Mouse (Mus musculus): Measurements from ENCODE around the gene Irf6. TPM values are rescaled to one million over a fixed set of nuclear protein-coding genes. Genes with fewer than 3 reads are reported as not detected.

Irf6 gene
- polyA plus RNA-seq, 2 experiments = 1.5 to 1.7 TPM

DNA sequence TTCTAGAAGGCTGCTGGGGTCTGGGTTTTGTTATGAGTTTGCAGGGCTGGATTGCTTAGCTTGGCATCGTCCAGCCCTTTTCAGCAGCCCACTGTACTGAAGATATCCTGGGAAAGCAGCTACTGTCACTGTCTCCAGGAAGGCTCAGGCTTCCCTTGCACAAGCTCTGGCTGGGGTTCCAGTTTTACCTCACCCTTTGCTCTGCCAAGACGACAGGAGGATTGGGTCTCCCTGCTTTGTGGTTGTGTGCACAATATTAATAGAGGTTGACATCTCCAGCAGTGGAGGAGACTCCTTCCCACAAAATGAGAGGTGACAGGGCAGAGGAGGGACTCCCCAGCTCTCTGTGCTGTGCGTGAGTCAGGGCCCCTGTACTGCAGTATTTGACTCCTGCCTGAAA, 3.7 kb upstream of the Irf6 start:
- H3K4me2 ChIP-seq (ENCODE audit: low read depth) = no peak overlapping the region
- H3K27me3 ChIP-seq (ENCODE audit: control insufficient read depth, insufficient read depth, low read length) = peaks cover 19% of the 10 kb centered on the region
- no peaks in the 10 kb centered on the region for H3K36me3 ChIP-seq (replicated peaks; ENCODE audit: control insufficient read depth, insufficient read depth, low read depth)
- 37% methylated on average over 3 of the region's 3 CpGs for WGBS (ENCODE audit: insufficient replicate concordance)
- no peak overlapping the region for H3K27ac ChIP-seq
- TF ChIP-seq CTCF (IDR thresholded peaks at IDR 0.05; ENCODE audit: low read depth) (no peak), EP300 (IDR thresholded peaks at IDR 0.05; ENCODE audit: low read depth) (no peak)
- no peak overlapping the region for H3K9ac ChIP-seq (replicated peaks)
- H3K4me1 ChIP-seq (replicated peaks; ENCODE audit: control insufficient read depth in 2 of 2, insufficient read depth in 2 of 2, low read length in 1 of 2) = no peaks in the 10 kb centered on the region
- no peak for ATAC-seq (ENCODE audit: insufficient read depth)
- H3K9me3 ChIP-seq (ENCODE audit: control insufficient read depth, low read length) = no peaks in the 10 kb centered on the region
- no peak for DNase-seq (ENCODE audit: low read depth in 3 of 3, low spot score in 3 of 3)
- H3K4me3 ChIP-seq (ENCODE audit: insufficient read depth in 1 of 2, low read depth in 2 of 2, low read length in 2 of 2) = no peak overlapping the region

DNA sequence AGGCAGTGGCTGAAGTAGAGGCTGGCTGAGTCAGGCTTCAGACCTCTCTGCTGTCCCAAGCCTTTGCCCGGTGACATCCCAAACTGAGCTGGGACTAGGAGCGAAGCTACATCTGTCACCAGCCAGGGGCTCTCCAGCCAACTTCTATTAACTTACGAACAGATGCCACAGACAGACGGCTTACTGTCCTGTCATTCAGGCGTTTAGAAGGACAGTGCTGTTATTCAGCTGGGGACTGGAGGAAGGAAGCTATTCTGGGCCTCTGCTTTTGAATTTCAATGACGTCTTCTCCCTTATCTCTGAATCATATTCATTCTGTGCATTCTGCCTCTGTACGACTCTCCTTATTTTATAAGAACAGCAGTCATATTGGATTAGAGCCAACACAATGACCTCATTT, 1.8 kb upstream of the Irf6 start:
- 27% methylated on average over 7 of the region's 7 CpGs for WGBS (ENCODE audit: insufficient replicate concordance)

DNA sequence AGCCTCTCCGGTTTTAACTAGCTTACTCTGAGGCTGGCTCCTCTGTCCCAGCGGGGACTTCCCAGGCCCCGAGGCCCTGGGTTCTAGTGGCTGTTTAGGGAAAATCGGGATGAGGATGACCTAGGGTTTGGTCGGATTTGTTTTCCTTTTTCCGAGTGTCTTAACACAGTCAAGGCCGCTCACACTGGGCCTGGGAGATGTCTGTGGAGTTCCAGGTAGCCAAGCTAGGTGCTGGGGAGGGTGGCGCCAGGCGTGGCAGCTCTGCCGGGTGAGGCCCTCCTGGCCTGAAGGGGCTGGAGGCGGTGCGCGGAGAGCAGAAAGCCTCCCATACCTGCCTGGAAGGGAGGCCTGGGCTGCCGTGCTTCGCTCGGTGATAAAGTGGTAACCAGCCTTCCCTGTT, 650 bp downstream of the Irf6 start:
- peaks cover 20% of the 10 kb centered on the region for H3K27me3 ChIP-seq (ENCODE audit: control insufficient read depth, insufficient read depth, low read length)
- TF ChIP-seq CTCF (IDR thresholded peaks at IDR 0.05; ENCODE audit: low read depth) (no peak), EP300 (IDR thresholded peaks at IDR 0.05; ENCODE audit: low read depth) (no peak)
- no peak overlapping the region for H3K27ac ChIP-seq
- no peak overlapping the region for H3K9ac ChIP-seq (replicated peaks)
- peaks cover 0 to 13% of the 10 kb centered on the region in 2 experiments; a peak in 1 of 4 replicates for H3K4me1 ChIP-seq (replicated peaks; ENCODE audit: control insufficient read depth in 2 of 2, insufficient read depth in 2 of 2, low read length in 1 of 2)
- H3K4me2 ChIP-seq (ENCODE audit: low read depth) = peak overlapping the region; percentile 42
- peak overlapping the region; percentile 13 to 21; a peak in 3 of 4 replicates for H3K4me3 ChIP-seq (ENCODE audit: insufficient read depth in 1 of 2, low read depth in 2 of 2, low read length in 2 of 2)
- no peak for DNase-seq (ENCODE audit: low read depth in 3 of 3, low spot score in 3 of 3)
- WGBS (ENCODE audit: insufficient replicate concordance) = 51% methylated on average over 16 of the region's 16 CpGs
- no peaks in the 10 kb centered on the region for H3K9me3 ChIP-seq (ENCODE audit: control insufficient read depth, low read length)
- ATAC-seq (ENCODE audit: insufficient read depth) = no peak
- H3K36me3 ChIP-seq (replicated peaks; ENCODE audit: control insufficient read depth, insufficient read depth, low read depth) = no peaks in the 10 kb centered on the region

More for the DNA sequence above, 1.8 kb upstream of the Irf6 start:
- TF ChIP-seq CTCF (IDR thresholded peaks at IDR 0.05; ENCODE audit: low read depth) = no peak
- TF ChIP-seq EP300 (IDR thresholded peaks at IDR 0.05; ENCODE audit: low read depth) = no peak
- Histone ChIP-seq H3K4me2 (ENCODE audit: low read depth) (no peak overlapping the region), H3K9me3 (ENCODE audit: control insufficient read depth, low read length) (no peaks in the 10 kb centered on the region), H3K36me3 (replicated peaks; ENCODE audit: control insufficient read depth, insufficient read depth, low read depth) (no peaks in the 10 kb centered on the region), H3K9ac (replicated peaks) (no peak overlapping the region), H3K27ac (no peak overlapping the region), H3K4me3 (ENCODE audit: insufficient read depth in 1 of 2, low read depth in 2 of 2, low read length in 2 of 2) (no peak overlapping the region), H3K27me3 (ENCODE audit: control insufficient read depth, insufficient read depth, low read length) (peaks cover 20% of the 10 kb centered on the region), H3K4me1 (replicated peaks; ENCODE audit: control insufficient read depth in 2 of 2, insufficient read depth in 2 of 2, low read length in 1 of 2) (peaks cover 0 to 2% of the 10 kb centered on the region in 2 experiments; a peak in 1 of 4 replicates)
- DNase-seq (ENCODE audit: low read depth in 3 of 3, low spot score in 3 of 3) (no peak), ATAC-seq (ENCODE audit: insufficient read depth) (no peak)

- Histone ChIP-seq H3K27ac (no peak overlapping the region), H3K9me3 (ENCODE audit: control insufficient read depth, low read length) (no peaks in the 10 kb centered on the region), H3K4me3 (ENCODE audit: insufficient read depth in 1 of 2, low read depth in 2 of 2, low read length in 2 of 2) (no peak overlapping the region), H3K4me1 (replicated peaks; ENCODE audit: control insufficient read depth in 2 of 2, insufficient read depth in 2 of 2, low read length in 1 of 2) (peaks cover 3 to 30% of the 10 kb centered on the region in 2 experiments; a peak in 3 of 4 replicates), H3K9ac (replicated peaks) (no peak overlapping the region), H3K27me3 (ENCODE audit: control insufficient read depth, insufficient read depth, low read length) (peaks cover 19% of the 10 kb centered on the region), H3K36me3 (replicated peaks; ENCODE audit: control insufficient read depth, insufficient read depth, low read depth) (no peaks in the 10 kb centered on the region), H3K4me2 (ENCODE audit: low read depth) (no peak overlapping the region)
- ATAC-seq (ENCODE audit: insufficient read depth) (no peak), DNase-seq (ENCODE audit: low read depth in 3 of 3, low spot score in 3 of 3) (no peak)
- no peak for TF ChIP-seq CTCF (IDR thresholded peaks at IDR 0.05; ENCODE audit: low read depth)
- WGBS (ENCODE audit: insufficient replicate concordance) = 27% methylated on average over 15 of the region's 15 CpGs
Measured at GRCm38 (mm10) chr1:193156316-193157110, 3.6 kb downstream of the Irf6 start.

GRCm38 (mm10) chr1:193157111-193157492, 4.2 kb downstream of the Irf6 start:
- ATAC-seq (ENCODE audit: insufficient read depth) (no peak), DNase-seq (ENCODE audit: low read depth in 3 of 3, low spot score in 3 of 3) (no peak)
- no peak overlapping the region for H3K4me2 ChIP-seq (ENCODE audit: low read depth)
- no peaks in the 10 kb centered on the region for H3K9me3 ChIP-seq (ENCODE audit: control insufficient read depth, low read length)
- H3K27me3 ChIP-seq (ENCODE audit: control insufficient read depth, insufficient read depth, low read length) = peaks cover 16% of the 10 kb centered on the region
- H3K9ac ChIP-seq (replicated peaks) = no peak overlapping the region
- no peaks in the 10 kb centered on the region for H3K36me3 ChIP-seq (replicated peaks; ENCODE audit: control insufficient read depth, insufficient read depth, low read depth)
- peaks cover 3 to 30% of the 10 kb centered on the region in 2 experiments; a peak in 3 of 4 replicates for H3K4me1 ChIP-seq (replicated peaks; ENCODE audit: control insufficient read depth in 2 of 2, insufficient read depth in 2 of 2, low read length in 1 of 2)
- H3K4me3 ChIP-seq (ENCODE audit: insufficient read depth in 1 of 2, low read depth in 2 of 2, low read length in 2 of 2) = no peak overlapping the region
- no peak overlapping the region for H3K27ac ChIP-seq
- no peak for TF ChIP-seq CTCF (IDR thresholded peaks at IDR 0.05; ENCODE audit: low read depth)
- TF ChIP-seq EP300 (IDR thresholded peaks at IDR 0.05; ENCODE audit: low read depth) = no peak
- WGBS (ENCODE audit: insufficient replicate concordance) = 64% methylated on average over 8 of the region's 8 CpGs

All from liver, embryonic 14.5 days (tissue).